Mouse (Mus musculus): Measurements from ENCODE around the gene Pagr1b.
A peak's percentile ranks its signal among the peaks of the same experiment; 100 is the strongest.

DNA sequence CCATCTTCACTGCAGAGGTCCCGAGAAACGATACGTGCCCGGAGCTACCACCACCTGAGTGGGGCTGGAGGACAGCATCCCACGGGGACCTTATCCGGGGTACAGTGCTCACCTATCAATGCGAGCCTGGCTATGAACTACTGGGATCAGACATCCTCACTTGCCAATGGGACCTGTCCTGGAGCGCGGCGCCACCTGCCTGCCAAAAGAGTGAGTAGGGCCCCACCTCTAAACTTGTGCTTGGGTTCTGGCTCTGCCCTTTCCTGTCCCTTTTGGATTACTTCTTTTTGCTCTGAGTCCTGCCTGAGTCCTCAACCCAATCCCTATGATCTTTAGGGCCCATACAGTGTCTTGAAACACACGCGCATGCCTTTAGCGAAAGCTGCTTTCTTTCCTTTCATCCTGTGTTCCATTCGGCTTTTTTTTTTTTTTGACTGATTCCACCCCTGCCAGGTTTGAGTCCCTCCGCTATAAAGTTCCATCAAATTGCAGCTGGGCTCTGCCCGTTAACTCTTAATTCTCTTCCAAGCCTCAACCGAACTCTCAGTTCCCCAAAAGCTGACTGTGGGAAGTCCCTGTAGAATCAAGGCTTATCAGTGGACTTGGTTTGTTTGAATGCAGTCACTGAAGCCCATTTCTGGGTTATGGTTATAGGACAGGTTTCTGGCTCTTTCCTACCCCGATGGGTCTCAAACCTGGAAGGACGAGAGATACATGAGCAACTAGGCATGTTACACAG lies 52.6 kb downstream of the Pagr1b start:
- no peak for TF ChIP-seq POLR2A (IDR thresholded peaks at IDR 0.05; ENCODE audit: low read depth, low read length)
- TF ChIP-seq CTCF (IDR thresholded peaks at IDR 0.05; ENCODE audit: extremely low read depth, insufficient read depth, insufficient read length, insufficient replicate concordance) = peak; percentile 46; the same call in 1 of the 2 replicates
